Mouse (Mus musculus): Measurements from ENCODE around the gene Sstr5. TPM values are rescaled to one million over a fixed set of nuclear protein-coding genes. Genes with fewer than 3 reads are reported as not detected.

The Sstr5 gene
- polyA plus RNA-seq, 1 experiment, result not detected

- no peak overlapping the region for H3K27ac ChIP-seq (ENCODE audit: control insufficient read depth, insufficient read depth, low read depth, low read length, poor library complexity)
- TF ChIP-seq POLR2A (IDR thresholded peaks at IDR 0.05; ENCODE audit: borderline replicate concordance, control insufficient read depth, low read depth, low read length) (no peak), CTCF (IDR thresholded peaks at IDR 0.05; ENCODE audit: control insufficient read depth, insufficient read depth, low read length) (no peak)
- no peak overlapping the region for H3K4me3 ChIP-seq (replicated peaks; ENCODE audit: control insufficient read depth, low read depth, low read length)
- 91% methylated on average over 17 of the region's 17 CpGs for WGBS
- H3K4me1 ChIP-seq (ENCODE audit: control insufficient read depth, insufficient read depth, low read length), result no peaks in the 10 kb centered on the region
Observed at GRCm38 (mm10) chr17:25518144-25518543, 21.1 kb upstream of the Sstr5 start.

- TF ChIP-seq CTCF (IDR thresholded peaks at IDR 0.05; ENCODE audit: control insufficient read depth, insufficient read depth, low read length) (no peak), POLR2A (IDR thresholded peaks at IDR 0.05; ENCODE audit: borderline replicate concordance, control insufficient read depth, low read depth, low read length) (no peak)
- no peak overlapping the region for H3K4me3 ChIP-seq (replicated peaks; ENCODE audit: control insufficient read depth, low read depth, low read length)
- no peaks in the 10 kb centered on the region for H3K4me1 ChIP-seq (ENCODE audit: control insufficient read depth, insufficient read depth, low read length)
- 16% methylated on average over 5 of the region's 5 CpGs for WGBS
- no peak overlapping the region for H3K27ac ChIP-seq (ENCODE audit: control insufficient read depth, insufficient read depth, low read depth, low read length, poor library complexity)
Observed at GRCm38 (mm10) chr17:25516315-25516714, 19.2 kb upstream of the Sstr5 start.

- Histone ChIP-seq H3K4me1 (ENCODE audit: control insufficient read depth, insufficient read depth, low read length) (no peaks in the 10 kb centered on the region), H3K4me3 (replicated peaks; ENCODE audit: control insufficient read depth, low read depth, low read length) (no peak overlapping the region), H3K27ac (ENCODE audit: control insufficient read depth, insufficient read depth, low read depth, low read length, poor library complexity) (no peak overlapping the region)
- 81% methylated on average over 2 of the region's 2 CpGs for WGBS
- TF ChIP-seq CTCF (IDR thresholded peaks at IDR 0.05; ENCODE audit: control insufficient read depth, insufficient read depth, low read length), result no peak
- TF ChIP-seq POLR2A (IDR thresholded peaks at IDR 0.05; ENCODE audit: borderline replicate concordance, control insufficient read depth, low read depth, low read length), result no peak
Observed at GRCm38 (mm10) chr17:25514055-25514454, 17.0 kb upstream of the Sstr5 start.

- Histone ChIP-seq H3K27ac (ENCODE audit: control insufficient read depth, insufficient read depth, low read depth, low read length, poor library complexity) (no peak overlapping the region), H3K4me3 (replicated peaks; ENCODE audit: control insufficient read depth, low read depth, low read length) (no peak overlapping the region), H3K4me1 (ENCODE audit: control insufficient read depth, insufficient read depth, low read length) (no peaks in the 10 kb centered on the region)
- TF ChIP-seq POLR2A (IDR thresholded peaks at IDR 0.05; ENCODE audit: borderline replicate concordance, control insufficient read depth, low read depth, low read length) (no peak), CTCF (IDR thresholded peaks at IDR 0.05; ENCODE audit: control insufficient read depth, insufficient read depth, low read length) (no peak)
- 56% methylated on average over 3 of the region's 3 CpGs for WGBS
Observed at GRCm38 (mm10) chr17:25511876-25512275, 14.8 kb upstream of the Sstr5 start.

- WGBS, result 69% methylated on average over 10 of the region's 10 CpGs
Observed at GRCm38 (mm10) chr17:25510074-25510830, 13.2 kb upstream of the Sstr5 start.

GRCm38 (mm10) chr17:25508860-25509577, 11.9 kb upstream of the Sstr5 start:
- TF ChIP-seq POLR2A (IDR thresholded peaks at IDR 0.05; ENCODE audit: borderline replicate concordance, control insufficient read depth, low read depth, low read length), result no peak
- TF ChIP-seq CTCF (IDR thresholded peaks at IDR 0.05; ENCODE audit: control insufficient read depth, insufficient read depth, low read length), result peak; percentile 33; the same call in 1 of the 2 replicates
- WGBS, result 55% methylated on average over 7 of the region's 7 CpGs
- no peak overlapping the region for H3K4me3 ChIP-seq (replicated peaks; ENCODE audit: control insufficient read depth, low read depth, low read length)
- no peaks in the 10 kb centered on the region for H3K4me1 ChIP-seq (ENCODE audit: control insufficient read depth, insufficient read depth, low read length)
- H3K27ac ChIP-seq (ENCODE audit: control insufficient read depth, insufficient read depth, low read depth, low read length, poor library complexity), result no peak overlapping the region

More at GRCm38 (mm10) chr17:25510074-25510830, 13.2 kb upstream of the Sstr5 start:
- H3K27ac ChIP-seq (ENCODE audit: control insufficient read depth, insufficient read depth, low read depth, low read length, poor library complexity), result no peak overlapping the region
- no peak overlapping the region for H3K4me3 ChIP-seq (replicated peaks; ENCODE audit: control insufficient read depth, low read depth, low read length)
- TF ChIP-seq CTCF (IDR thresholded peaks at IDR 0.05; ENCODE audit: control insufficient read depth, insufficient read depth, low read length) (no peak), POLR2A (IDR thresholded peaks at IDR 0.05; ENCODE audit: borderline replicate concordance, control insufficient read depth, low read depth, low read length) (no peak)
- no peaks in the 10 kb centered on the region for H3K4me1 ChIP-seq (ENCODE audit: control insufficient read depth, insufficient read depth, low read length)

- Histone ChIP-seq H3K4me3 (replicated peaks; ENCODE audit: control insufficient read depth, low read depth, low read length) (no peak overlapping the region), H3K4me1 (ENCODE audit: control insufficient read depth, insufficient read depth, low read length) (no peaks in the 10 kb centered on the region), H3K27ac (ENCODE audit: control insufficient read depth, insufficient read depth, low read depth, low read length, poor library complexity) (no peak overlapping the region)
- WGBS, result 1% methylated on average over 3 of the region's 3 CpGs
- TF ChIP-seq POLR2A (IDR thresholded peaks at IDR 0.05; ENCODE audit: borderline replicate concordance, control insufficient read depth, low read depth, low read length), result no peak
- peak; percentile 56 for TF ChIP-seq CTCF (IDR thresholded peaks at IDR 0.05; ENCODE audit: control insufficient read depth, insufficient read depth, low read length)
Observed at GRCm38 (mm10) chr17:25507799-25508198, 10.7 kb upstream of the Sstr5 start.

GRCm38 (mm10) chr17:25502599-25502998, 5.5 kb upstream of the Sstr5 start:
- no peak for TF ChIP-seq CTCF (IDR thresholded peaks at IDR 0.05; ENCODE audit: control insufficient read depth, insufficient read depth, low read length)
- TF ChIP-seq POLR2A (IDR thresholded peaks at IDR 0.05; ENCODE audit: borderline replicate concordance, control insufficient read depth, low read depth, low read length), result no peak
- Histone ChIP-seq H3K4me3 (replicated peaks; ENCODE audit: control insufficient read depth, low read depth, low read length) (no peak overlapping the region), H3K27ac (ENCODE audit: control insufficient read depth, insufficient read depth, low read depth, low read length, poor library complexity) (no peak overlapping the region), H3K4me1 (ENCODE audit: control insufficient read depth, insufficient read depth, low read length) (no peaks in the 10 kb centered on the region)
- 14% methylated on average over 4 of the region's 4 CpGs for WGBS
